Mouse (Mus musculus): Measurements from ENCODE around the gene Acot9. TPM values are rescaled to one million over a fixed set of nuclear protein-coding genes. Genes with fewer than 3 reads are reported as not detected.

Acot9 gene
- polyA plus RNA-seq, 1 experiment from 2014 or later, result 42.5 TPM

DNA sequence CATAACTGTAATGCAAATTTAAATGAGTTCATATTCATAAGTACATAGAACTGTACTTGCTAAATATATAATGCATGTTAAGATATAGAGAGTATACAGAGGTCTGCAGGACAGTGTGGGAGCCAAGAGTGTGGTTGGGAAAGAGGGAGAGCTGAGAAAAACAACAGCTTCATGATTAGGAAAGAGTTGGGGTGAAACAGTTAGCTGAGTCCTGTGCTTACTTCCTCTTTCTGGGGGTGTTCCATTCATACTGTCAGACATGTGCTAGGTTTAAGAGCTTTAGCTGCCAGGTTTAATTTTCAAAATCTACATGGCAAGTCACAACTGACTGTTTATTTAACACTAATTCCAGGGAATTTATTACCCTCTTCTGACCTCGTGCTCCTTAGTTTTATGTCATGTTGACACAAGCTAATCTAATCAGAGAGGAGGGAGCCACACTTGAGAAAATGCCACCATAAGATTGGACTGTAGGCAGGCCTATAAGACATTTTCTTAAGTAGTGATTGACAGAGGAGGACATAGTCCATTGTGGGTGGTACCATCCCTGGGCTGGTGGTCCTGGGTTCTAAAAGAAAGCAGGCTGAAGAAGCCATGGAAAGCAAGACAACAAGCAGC is 18.3 kb downstream of the Acot9 start:
- H3K4me2 ChIP-seq (ENCODE audit: low read depth, low read length), result no peak overlapping the region
- no peak overlapping the region for H3K27ac ChIP-seq (ENCODE audit: low read length)
- no peak for ATAC-seq (replicated peaks; ENCODE audit: extremely low read depth, insufficient read depth, low FRiP score)
- no peak overlapping the region for H3K4me3 ChIP-seq (ENCODE audit: low read length)
- H3K9me3 ChIP-seq (replicated peaks; ENCODE audit: control insufficient read depth, low read length), result no peaks in the 10 kb centered on the region
- 32% methylated on average over 1 of the region's 1 CpGs for WGBS
- H3K27me3 ChIP-seq (ENCODE audit: control insufficient read depth, insufficient read depth, low read length), result no peaks in the 10 kb centered on the region
- H3K9ac ChIP-seq (ENCODE audit: low read length), result no peak overlapping the region
- H3K4me1 ChIP-seq (ENCODE audit: control insufficient read depth, insufficient read depth, low read length), result no peaks in the 10 kb centered on the region
- H3K36me3 ChIP-seq (ENCODE audit: control insufficient read depth, insufficient read depth), result no peaks in the 10 kb centered on the region

DNA sequence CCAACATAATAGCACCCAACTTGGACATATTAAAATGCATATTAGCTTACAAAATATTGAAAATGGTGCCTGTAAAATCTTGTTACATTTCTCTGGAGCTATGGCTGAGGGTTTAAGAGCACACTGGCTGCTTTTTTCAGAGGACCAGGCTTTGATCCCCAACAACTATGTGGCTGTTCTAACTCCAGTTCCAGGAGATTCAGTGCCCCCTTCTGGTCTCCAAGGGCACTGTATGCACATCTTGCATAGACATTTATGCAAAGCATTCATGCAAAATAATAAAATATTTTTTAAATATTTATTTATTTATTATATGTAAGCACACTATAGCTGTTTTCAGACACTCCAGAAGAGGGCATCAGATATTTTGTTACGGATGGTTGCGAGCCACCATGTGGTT is 44.1 kb downstream of the Acot9 start:
- Histone ChIP-seq H3K4me1 (ENCODE audit: control insufficient read depth, insufficient read depth, low read length) (no peaks in the 10 kb centered on the region), H3K4me2 (ENCODE audit: low read depth, low read length) (no peak overlapping the region), H3K9me3 (replicated peaks; ENCODE audit: control insufficient read depth, low read length) (no peaks in the 10 kb centered on the region), H3K4me3 (ENCODE audit: low read length) (no peak overlapping the region), H3K9ac (ENCODE audit: low read length) (no peak overlapping the region), H3K27ac (ENCODE audit: low read length) (no peak overlapping the region), H3K27me3 (ENCODE audit: control insufficient read depth, insufficient read depth, low read length) (no peaks in the 10 kb centered on the region), H3K36me3 (ENCODE audit: control insufficient read depth, insufficient read depth) (no peaks in the 10 kb centered on the region)
- no peak for ATAC-seq (replicated peaks; ENCODE audit: extremely low read depth, insufficient read depth, low FRiP score)
- 92% methylated on average over 2 of the region's 2 CpGs for WGBS

DNA sequence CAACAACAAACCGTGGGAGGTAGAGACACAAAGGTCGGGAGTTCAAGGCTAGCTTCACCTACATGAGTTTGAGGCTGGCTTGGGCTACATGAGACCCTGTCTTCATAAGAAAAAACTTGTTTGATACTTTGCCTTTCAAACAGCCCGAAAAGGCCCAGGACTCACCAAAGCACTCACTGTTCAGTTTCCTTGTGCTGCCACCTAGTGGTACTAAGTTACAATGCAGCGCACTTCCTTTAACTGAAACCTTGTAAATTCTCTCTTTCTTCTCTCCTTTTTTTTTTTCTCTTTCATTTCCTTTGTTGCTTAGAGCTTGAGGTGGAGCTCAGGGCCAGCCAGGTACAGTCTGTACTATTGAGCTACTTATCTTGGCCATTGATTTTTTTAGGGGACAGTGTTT is 55.8 kb downstream of the Acot9 start:
- Histone ChIP-seq H3K27ac (ENCODE audit: low read length) (no peak overlapping the region), H3K9ac (ENCODE audit: low read length) (no peak overlapping the region), H3K36me3 (ENCODE audit: control insufficient read depth, insufficient read depth) (no peaks in the 10 kb centered on the region), H3K4me3 (ENCODE audit: low read length) (no peak overlapping the region), H3K4me1 (ENCODE audit: control insufficient read depth, insufficient read depth, low read length) (no peaks in the 10 kb centered on the region), H3K4me2 (ENCODE audit: low read depth, low read length) (no peak overlapping the region), H3K9me3 (replicated peaks; ENCODE audit: control insufficient read depth, low read length) (no peaks in the 10 kb centered on the region), H3K27me3 (ENCODE audit: control insufficient read depth, insufficient read depth, low read length) (no peaks in the 10 kb centered on the region)
- WGBS, result 50% methylated on average over 4 of the region's 4 CpGs
- no peak for ATAC-seq (replicated peaks; ENCODE audit: extremely low read depth, insufficient read depth, low FRiP score)

DNA sequence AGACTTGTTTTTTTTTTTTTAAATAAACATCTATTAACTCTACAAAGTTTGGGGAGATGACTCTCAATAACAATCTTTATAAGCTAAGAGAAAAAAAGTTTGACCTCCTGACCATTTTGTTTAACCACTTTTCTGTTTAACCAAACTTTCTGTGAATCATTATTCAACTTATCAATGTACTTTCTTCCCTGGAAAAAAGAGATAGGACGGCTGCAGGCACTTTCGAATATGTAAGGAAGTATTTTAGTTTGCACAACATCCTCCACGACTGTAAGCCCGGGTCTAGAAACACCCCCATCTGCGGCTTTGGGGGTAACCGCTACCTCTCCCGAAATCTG is 75.3 kb downstream of the Acot9 start:
- H3K27me3 ChIP-seq (ENCODE audit: control insufficient read depth, insufficient read depth, low read length), result no peaks in the 10 kb centered on the region
- H3K9ac ChIP-seq (ENCODE audit: low read length), result peak overlapping the region; percentile 74
- H3K9me3 ChIP-seq (replicated peaks; ENCODE audit: control insufficient read depth, low read length), result no peaks in the 10 kb centered on the region
- WGBS, result 24% methylated on average over 7 of the region's 7 CpGs
- H3K27ac ChIP-seq (ENCODE audit: low read length), result peak overlapping the region; percentile 72
- peak overlapping the region; percentile 63 for H3K4me3 ChIP-seq (ENCODE audit: low read length)
- H3K36me3 ChIP-seq (ENCODE audit: control insufficient read depth, insufficient read depth), result no peaks in the 10 kb centered on the region
- ATAC-seq (replicated peaks; ENCODE audit: extremely low read depth, insufficient read depth, low FRiP score), result no peak
- H3K4me2 ChIP-seq (ENCODE audit: low read depth, low read length), result peak overlapping the region; percentile 58
- no peaks in the 10 kb centered on the region for H3K4me1 ChIP-seq (ENCODE audit: control insufficient read depth, insufficient read depth, low read length)

DNA sequence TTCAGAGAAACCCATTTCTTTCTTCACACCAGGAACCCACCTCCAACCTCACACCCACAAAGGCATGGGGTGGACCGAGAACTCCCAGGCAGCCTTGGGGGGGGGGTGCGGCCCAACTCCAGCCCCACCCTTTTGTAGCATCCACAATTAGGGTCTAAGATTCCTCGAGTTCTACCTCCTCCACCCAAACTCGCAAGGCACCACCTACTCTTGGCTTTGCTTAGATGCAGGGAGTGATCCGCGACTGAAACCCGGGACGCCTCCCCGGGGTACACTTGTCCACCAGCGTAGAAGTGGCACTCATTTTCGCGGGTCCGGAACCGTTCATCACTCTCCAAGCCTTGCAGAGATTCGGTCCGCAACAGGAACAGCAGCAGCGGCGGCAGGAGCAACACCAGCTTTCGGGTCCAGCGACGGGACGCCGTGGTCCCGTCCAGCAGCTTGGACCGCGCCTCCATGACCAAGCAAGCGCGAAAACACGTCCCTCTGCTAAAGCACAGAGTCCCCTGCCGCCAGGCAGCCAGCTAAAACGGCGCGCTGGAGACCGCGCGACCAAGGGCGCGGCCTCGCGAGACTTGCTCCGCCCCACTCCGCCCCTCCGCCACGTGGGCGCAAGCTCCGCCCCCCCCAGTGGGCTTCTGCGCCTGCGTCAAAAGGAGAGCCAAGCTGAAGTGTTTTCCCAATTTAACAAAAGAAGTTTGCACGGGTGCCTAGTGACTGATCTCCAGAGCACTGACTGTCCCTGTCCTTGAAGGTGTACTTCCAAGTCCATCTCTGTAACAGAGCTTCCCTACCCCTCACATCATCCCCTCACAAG is 75.9 kb downstream of the Acot9 start:
- Histone ChIP-seq H3K27me3 (ENCODE audit: control insufficient read depth, insufficient read depth, low read length) (no peaks in the 10 kb centered on the region), H3K9me3 (replicated peaks; ENCODE audit: control insufficient read depth, low read length) (no peaks in the 10 kb centered on the region), H3K4me3 (ENCODE audit: low read length) (peak overlapping the region; percentile 63), H3K9ac (ENCODE audit: low read length) (peak overlapping the region; percentile 74), H3K4me1 (ENCODE audit: control insufficient read depth, insufficient read depth, low read length) (no peaks in the 10 kb centered on the region), H3K4me2 (ENCODE audit: low read depth, low read length) (peak overlapping the region; percentile 58), H3K27ac (ENCODE audit: low read length) (peak overlapping the region; percentile 74), H3K36me3 (ENCODE audit: control insufficient read depth, insufficient read depth) (no peaks in the 10 kb centered on the region)
- ATAC-seq (replicated peaks; ENCODE audit: extremely low read depth, insufficient read depth, low FRiP score), result peak; percentile 97
- WGBS, result 12% methylated on average over 49 of the region's 49 CpGs

- Histone ChIP-seq H3K36me3 (ENCODE audit: control insufficient read depth, insufficient read depth) (no peaks in the 10 kb centered on the region), H3K27me3 (ENCODE audit: control insufficient read depth, insufficient read depth, low read length) (no peaks in the 10 kb centered on the region), H3K4me3 (ENCODE audit: low read length) (no peak within 1 kb of the TSS), H3K27ac (ENCODE audit: low read length) (no peak within 1 kb of the TSS), H3K4me1 (ENCODE audit: control insufficient read depth, insufficient read depth, low read length) (no peaks in the 10 kb centered on the region), H3K9me3 (replicated peaks; ENCODE audit: control insufficient read depth, low read length) (no peaks in the 10 kb centered on the region), H3K9ac (ENCODE audit: low read length) (no peak within 1 kb of the TSS), H3K4me2 (ENCODE audit: low read depth, low read length) (no peak within 1 kb of the TSS)
- no peak for ATAC-seq (replicated peaks; ENCODE audit: extremely low read depth, insufficient read depth, low FRiP score)
Measured at GRCm38 (mm10) chrX:155340654-155341053, 78.4 kb downstream of the Acot9 start, which contains the start of gene Prdx4. Gene Prdx4 (minus strand): TSS chrX:155340754.

- no peaks in the 10 kb centered on the region for H3K9me3 ChIP-seq (replicated peaks; ENCODE audit: control insufficient read depth, low read length)
- no peaks in the 10 kb centered on the region for H3K27me3 ChIP-seq (ENCODE audit: control insufficient read depth, insufficient read depth, low read length)
- H3K9ac ChIP-seq (ENCODE audit: low read length), result no peak overlapping the region
- H3K27ac ChIP-seq (ENCODE audit: low read length), result no peak overlapping the region
- no peaks in the 10 kb centered on the region for H3K4me1 ChIP-seq (ENCODE audit: control insufficient read depth, insufficient read depth, low read length)
- no peak overlapping the region for H3K4me3 ChIP-seq (ENCODE audit: low read length)
- no peak overlapping the region for H3K4me2 ChIP-seq (ENCODE audit: low read depth, low read length)
- 79% methylated on average over 2 of the region's 2 CpGs for WGBS
- no peaks in the 10 kb centered on the region for H3K36me3 ChIP-seq (ENCODE audit: control insufficient read depth, insufficient read depth)
- ATAC-seq (replicated peaks; ENCODE audit: extremely low read depth, insufficient read depth, low FRiP score), result no peak
Measured at GRCm38 (mm10) chrX:155346249-155346648, 84.0 kb downstream of the Acot9 start.

Other genes starting within 250 kb of the Acot9 start
- not detected in 2 replicates for gene Magea5, start 199.3 kb upstream of the Acot9 start, polyA plus RNA-seq (2015; fragmentation: Nextera tagmentation; extraction: Ambion mirVana)
- gene Magea1, start 172.7 kb upstream of the Acot9 start, polyA plus RNA-seq (2015; fragmentation: Nextera tagmentation; extraction: Ambion mirVana), result not detected in 2 replicates
- gene Magea2, start 168.8 kb upstream of the Acot9 start, polyA plus RNA-seq (2015; fragmentation: Nextera tagmentation; extraction: Ambion mirVana), result not detected in 2 replicates
- gene Cldn34b2, start 134.0 kb upstream of the Acot9 start, polyA plus RNA-seq (2015; fragmentation: Nextera tagmentation; extraction: Ambion mirVana), result not detected in 2 replicates
- 118 and 124 TPM in 2 replicates for gene Sat1, start 46.0 kb upstream of the Acot9 start, polyA plus RNA-seq (2015; fragmentation: Nextera tagmentation; extraction: Ambion mirVana)
- gene Prdx4, start 78.3 kb downstream of the Acot9 start, polyA plus RNA-seq (2015; fragmentation: Nextera tagmentation; extraction: Ambion mirVana), result 203 and 217 TPM in 2 replicates